Mouse (Mus musculus) heart, embryonic 12.5 days (tissue): ENCODE data around the gene Adcy5. TPM values are rescaled to one million over a fixed set of nuclear protein-coding genes. Genes with fewer than 3 reads are reported as not detected.
A peak's percentile ranks its signal among the peaks of the same experiment; 100 is the strongest.

Experiments used
- ATAC-seq: fragments of 200-750 bp; cut with Nextera tagmentation; 2 replicates; pipeline ENCODE4 v1.8.0; 2017; ENCODE audit warnings: moderate TSS enrichment, moderate library complexity; ENCODE audit not compliant: insufficient number of reproducible peaks, low FRiP score
- H3K27ac ChIP-seq: fragments of 300-500 bp; sonication (generic); 2 replicates; pipeline ENCODE4 v1.5.1; 2016; ENCODE audit warnings: mild to moderate bottlenecking, moderate library complexity; ENCODE audit not compliant: poor library complexity, severe bottlenecking
- H3K27me3 ChIP-seq: fragments of 300-500 bp; sonication (generic); replicated peaks from 2 replicates; pipeline ENCODE4 v1.6.1; 2016; ENCODE audit warnings: mild to moderate bottlenecking, moderate library complexity
- H3K36me3 ChIP-seq: fragments of 300-500 bp; sonication (generic); 2 replicates; pipeline ENCODE4 v1.6.1; 2016; ENCODE audit warnings: mild to moderate bottlenecking, moderate library complexity
- H3K4me1 ChIP-seq: fragments of 300-500 bp; sonication (generic); replicated peaks from 2 replicates; pipeline ENCODE4 v1.6.1; 2016; ENCODE audit warnings: mild to moderate bottlenecking
- H3K4me2 ChIP-seq: fragments of 300-500 bp; sonication (generic); 2 replicates; pipeline ENCODE4 v1.6.1; 2016; ENCODE audit warnings: mild to moderate bottlenecking, moderate library complexity
- H3K4me3 ChIP-seq: fragments of 300-500 bp; sonication (generic); 2 replicates; pipeline ENCODE4 v1.5.1; 2016; ENCODE audit warnings: mild to moderate bottlenecking
- H3K9ac ChIP-seq: fragments of 300-500 bp; sonication (generic); 2 replicates; pipeline ENCODE4 v1.6.1; 2016; ENCODE audit warnings: mild to moderate bottlenecking, moderate library complexity
- H3K9me3 ChIP-seq: fragments of 300-500 bp; sonication (generic); replicated peaks from 2 replicates; pipeline ENCODE4 v1.6.1; 2016; ENCODE audit warnings: mild to moderate bottlenecking, moderate library complexity
- WGBS: fragments of 180-500 bp; shearing (Covaris S2); methylation state at CpG from one replicate; pipeline ENCODE4 v1.1.7; 2016; 5-methylcytosine and 5-hydroxymethylcytosine counted together
- polyA plus RNA-seq: library from polyadenylated mRNA; unstranded; fragments of >200 nt; fragmentation: Nextera tagmentation; extraction: Ambion mirVana; gene quantifications from 2 replicates; pipeline ENCODE4 v1.2.1, GENCODE M21; 2016

The Adcy5 gene
- polyA plus RNA-seq, 1 experiment from 2014 or later: 8.3 TPM

- Histone ChIP-seq H3K4me1 (peaks cover 62% of the 10 kb centered on the region), H3K4me3 (no peak overlapping the region), H3K27me3 (peaks cover 4% of the 10 kb centered on the region), H3K4me2 (0 out of 2 replicates have a peak overlapping the region, but pooled peaks have one; percentile 7), H3K9ac (peak overlapping the region; percentile 48; the same call in 1 of the 2 replicates), H3K27ac (peak overlapping the region; percentile 70; the same call in 1 of the 2 replicates), H3K36me3 (no peaks in the 10 kb centered on the region), H3K9me3 (no peaks in the 10 kb centered on the region)
- 18% methylated on average over 14 of the region's 14 CpGs for WGBS
- ATAC-seq: no peak
Observed at GRCm38 (mm10) chr16:35232153-35232750, 77.6 kb downstream of the Adcy5 start.

GRCm38 (mm10) chr16:35233329-35233728, 78.7 kb downstream of the Adcy5 start:
- H3K9ac ChIP-seq: no peak overlapping the region
- no peak overlapping the region for H3K4me3 ChIP-seq
- ATAC-seq: no peak
- no peaks in the 10 kb centered on the region for H3K36me3 ChIP-seq
- H3K27me3 ChIP-seq: peaks cover 4% of the 10 kb centered on the region
- H3K4me1 ChIP-seq: peaks cover 57% of the 10 kb centered on the region
- WGBS: 56% methylated on average over 4 of the region's 4 CpGs
- no peaks in the 10 kb centered on the region for H3K9me3 ChIP-seq
- H3K4me2 ChIP-seq: 0 out of 2 replicates have a peak overlapping the region, but pooled peaks have one; percentile 1
- peak overlapping the region; percentile 70 for H3K27ac ChIP-seq

GRCm38 (mm10) chr16:35237091-35237490, 82.4 kb downstream of the Adcy5 start:
- H3K9me3 ChIP-seq: no peaks in the 10 kb centered on the region
- peaks cover 21% of the 10 kb centered on the region for H3K4me1 ChIP-seq
- no peak overlapping the region for H3K4me2 ChIP-seq
- H3K27ac ChIP-seq: no peak overlapping the region
- H3K27me3 ChIP-seq: no peaks in the 10 kb centered on the region; the same call in 1 of the 2 replicates
- no peaks in the 10 kb centered on the region for H3K36me3 ChIP-seq
- 81% methylated on average over 7 of the region's 7 CpGs for WGBS
- H3K9ac ChIP-seq: no peak overlapping the region
- H3K4me3 ChIP-seq: no peak overlapping the region
- no peak for ATAC-seq

GRCm38 (mm10) chr16:35239318-35239965, 84.8 kb downstream of the Adcy5 start:
- H3K4me2 ChIP-seq: no peak overlapping the region
- ATAC-seq: no peak
- no peaks in the 10 kb centered on the region for H3K36me3 ChIP-seq
- H3K9me3 ChIP-seq: no peaks in the 10 kb centered on the region
- WGBS: 75% methylated on average over 12 of the region's 12 CpGs
- H3K4me1 ChIP-seq: peaks cover 4% of the 10 kb centered on the region; the same call in 1 of the 2 replicates
- H3K4me3 ChIP-seq: no peak overlapping the region
- no peaks in the 10 kb centered on the region for H3K27me3 ChIP-seq
- no peak overlapping the region for H3K27ac ChIP-seq
- H3K9ac ChIP-seq: no peak overlapping the region

GRCm38 (mm10) chr16:35239966-35240730, 85.5 kb downstream of the Adcy5 start:
- 72% methylated on average over 4 of the region's 4 CpGs for WGBS
- Histone ChIP-seq H3K4me1 (peaks cover under 1% of the 10 kb centered on the region; the same call in 1 of the 2 replicates), H3K27me3 (no peaks in the 10 kb centered on the region), H3K4me2 (no peak overlapping the region), H3K4me3 (no peak overlapping the region), H3K9ac (no peak overlapping the region), H3K36me3 (no peaks in the 10 kb centered on the region), H3K9me3 (no peaks in the 10 kb centered on the region), H3K27ac (no peak overlapping the region)
- ATAC-seq: no peak

- H3K27me3 ChIP-seq: 0 out of 2 replicates have a peak, but pooled peaks cover 5% of the 10 kb centered on the region
- no peak overlapping the region for H3K9ac ChIP-seq
- no peaks in the 10 kb centered on the region for H3K9me3 ChIP-seq
- ATAC-seq: no peak
- H3K4me3 ChIP-seq: no peak overlapping the region
- 71% methylated on average over 3 of the region's 3 CpGs for WGBS
- H3K4me2 ChIP-seq: no peak overlapping the region
- no peaks in the 10 kb centered on the region for H3K36me3 ChIP-seq
- H3K27ac ChIP-seq: no peak overlapping the region
- H3K4me1 ChIP-seq: peaks cover 13% of the 10 kb centered on the region
Observed at GRCm38 (mm10) chr16:35247364-35247763, 92.7 kb downstream of the Adcy5 start.

GRCm38 (mm10) chr16:35248825-35249224, 94.1 kb downstream of the Adcy5 start:
- no peak overlapping the region for H3K27ac ChIP-seq
- peaks cover 24% of the 10 kb centered on the region for H3K4me1 ChIP-seq
- WGBS: 41% methylated on average over 9 of the region's 9 CpGs
- H3K27me3 ChIP-seq: 0 out of 2 replicates have a peak, but pooled peaks cover 5% of the 10 kb centered on the region
- H3K36me3 ChIP-seq: no peaks in the 10 kb centered on the region
- H3K9ac ChIP-seq: no peak overlapping the region; the same call in 1 of the 2 replicates
- H3K9me3 ChIP-seq: no peaks in the 10 kb centered on the region
- no peak overlapping the region for H3K4me3 ChIP-seq
- ATAC-seq: no peak
- H3K4me2 ChIP-seq: no peak overlapping the region

GRCm38 (mm10) chr16:35249763-35250162, 95.1 kb downstream of the Adcy5 start:
- H3K9ac ChIP-seq: no peak overlapping the region
- 86% methylated on average over 6 of the region's 6 CpGs for WGBS
- no peak overlapping the region for H3K4me2 ChIP-seq
- H3K9me3 ChIP-seq: no peaks in the 10 kb centered on the region
- no peaks in the 10 kb centered on the region for H3K36me3 ChIP-seq
- no peak for ATAC-seq
- H3K4me3 ChIP-seq: no peak overlapping the region
- peaks cover 33% of the 10 kb centered on the region for H3K4me1 ChIP-seq
- H3K27ac ChIP-seq: no peak overlapping the region
- H3K27me3 ChIP-seq: 0 out of 2 replicates have a peak, but pooled peaks cover 5% of the 10 kb centered on the region

- Histone ChIP-seq H3K4me1 (peaks cover 52% of the 10 kb centered on the region), H3K9ac (no peak overlapping the region), H3K9me3 (no peaks in the 10 kb centered on the region), H3K4me3 (no peak overlapping the region), H3K27me3 (0 out of 2 replicates have a peak, but pooled peaks cover 5% of the 10 kb centered on the region), H3K27ac (no peak overlapping the region), H3K4me2 (no peak overlapping the region), H3K36me3 (no peaks in the 10 kb centered on the region)
- WGBS: 77% methylated on average over 6 of the region's 6 CpGs
- no peak for ATAC-seq
Observed at GRCm38 (mm10) chr16:35251690-35252089, 97.0 kb downstream of the Adcy5 start.

- Histone ChIP-seq H3K27me3 (0 out of 2 replicates have a peak, but pooled peaks cover 5% of the 10 kb centered on the region), H3K9ac (no peak overlapping the region), H3K4me2 (no peak overlapping the region), H3K27ac (no peak overlapping the region), H3K9me3 (no peaks in the 10 kb centered on the region), H3K4me1 (peaks cover 65% of the 10 kb centered on the region), H3K36me3 (no peaks in the 10 kb centered on the region), H3K4me3 (no peak overlapping the region)
- ATAC-seq: no peak
- 48% methylated on average over 6 of the region's 6 CpGs for WGBS
Observed at GRCm38 (mm10) chr16:35252967-35253366, 98.3 kb downstream of the Adcy5 start.

GRCm38 (mm10) chr16:35255981-35256380, 101.3 kb downstream of the Adcy5 start:
- H3K36me3 ChIP-seq: no peaks in the 10 kb centered on the region
- WGBS: 12% methylated on average over 11 of the region's 11 CpGs
- no peaks in the 10 kb centered on the region for H3K9me3 ChIP-seq
- H3K4me1 ChIP-seq: peaks cover 76% of the 10 kb centered on the region
- H3K4me3 ChIP-seq: no peak overlapping the region
- H3K27me3 ChIP-seq: no peaks in the 10 kb centered on the region
- peak overlapping the region; percentile 93 for H3K27ac ChIP-seq
- peak; percentile 75 for ATAC-seq
- H3K9ac ChIP-seq: no peak overlapping the region
- peak overlapping the region; percentile 35 for H3K4me2 ChIP-seq
